Mouse (Mus musculus) CD4-positive, CD25-positive, alpha-beta regulatory T cell, adult 2 months (primary cell): Measurements from ENCODE around the gene Pacsin1.
A peak's percentile ranks its signal among the peaks of the same experiment; 100 is the strongest.

ENCODE experiments used
- DNase-seq: peaks from one replicate; pipeline ENCODE4 v3.0.0-alpha.2; 2012; ENCODE audit warnings: low read depth, low spot score

The Pacsin1 gene

GRCm38 (mm10) chr17:27655089-27656010, at the start of gene Pacsin1:
TSS of gene Pacsin1 (plus strand) at chr17:27655509.
- DNase-seq = peak; percentile 88

- no peak for DNase-seq
Measured at GRCm38 (mm10) chr17:27609576-27609975, 45.7 kb upstream of the Pacsin1 start.

DNA sequence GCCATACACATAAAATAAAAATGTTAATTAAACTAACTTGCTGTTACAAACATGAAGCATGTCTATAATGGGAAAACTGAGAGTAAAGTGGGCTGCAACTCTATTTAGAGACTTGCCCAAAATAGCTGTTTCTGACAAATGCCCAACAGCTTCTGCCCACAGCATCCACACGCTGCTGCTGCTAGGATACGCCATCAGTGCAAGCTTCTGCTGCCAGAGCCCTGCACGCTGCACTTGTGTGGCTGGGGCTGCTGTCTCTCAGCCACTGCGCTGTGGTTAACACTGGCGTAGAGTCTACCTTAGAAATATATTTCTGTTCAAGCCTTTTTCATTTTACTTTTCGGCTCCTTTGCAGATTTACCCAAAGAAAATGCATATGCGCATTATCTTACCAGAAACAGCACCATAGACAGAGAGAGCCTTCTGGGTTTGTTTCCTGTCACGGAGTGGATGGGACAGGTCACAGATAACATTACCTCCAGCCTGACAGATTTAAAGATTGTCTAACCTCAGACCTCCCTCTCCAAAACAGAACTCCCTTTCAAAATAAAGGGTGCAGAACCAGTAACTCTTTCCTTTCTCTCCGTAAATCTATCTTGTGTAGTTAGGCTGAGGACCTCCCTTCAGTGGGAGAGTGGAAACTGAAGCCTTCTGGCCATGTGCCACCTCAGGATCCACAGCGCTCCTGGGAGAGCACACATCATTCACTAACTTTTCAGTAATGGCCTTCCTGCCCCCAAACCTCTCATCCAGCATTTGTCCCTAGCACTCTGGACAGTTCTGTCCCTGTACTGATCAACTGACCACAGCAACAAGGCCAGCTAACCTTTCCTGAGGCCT, 44.4 kb upstream of the Pacsin1 start:
- no peak for DNase-seq

DNA sequence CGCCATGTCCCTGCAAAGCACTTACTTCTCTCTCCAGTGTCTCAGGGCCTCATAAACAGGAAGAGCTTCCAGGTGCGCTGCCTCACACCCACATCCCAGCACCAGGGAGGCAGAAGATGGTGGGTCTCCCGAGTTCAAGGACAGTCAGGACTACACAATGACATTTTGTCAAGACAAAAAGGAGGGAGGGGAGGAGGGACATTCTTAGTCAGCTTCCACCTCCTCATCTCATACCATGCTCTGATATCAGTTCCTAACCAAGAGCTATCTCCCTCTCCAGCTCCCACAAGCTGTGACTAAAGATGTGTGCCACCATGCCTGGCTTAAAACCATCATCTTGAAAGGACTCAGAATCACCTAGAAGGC, 43.8 kb upstream of the Pacsin1 start:
- DNase-seq = no peak

DNA sequence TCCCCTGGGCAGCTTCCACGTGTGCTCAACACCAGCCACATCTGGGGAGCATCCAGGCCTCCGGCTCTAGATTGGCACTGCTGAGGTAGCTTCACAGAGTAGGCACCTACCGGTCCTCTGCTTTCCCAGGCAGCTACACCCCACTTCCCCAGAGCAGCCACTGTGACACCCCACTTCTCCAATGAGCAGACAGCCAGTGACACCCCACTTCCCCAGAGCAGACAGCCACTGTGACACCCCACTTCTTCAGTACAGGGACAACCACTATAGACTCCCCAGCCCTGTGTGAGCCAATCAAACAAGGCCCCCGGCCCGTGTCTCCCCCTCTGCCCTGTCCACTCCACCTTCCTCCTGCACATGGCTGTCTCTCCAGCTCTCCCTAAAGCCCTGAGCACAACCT, 43.3 kb upstream of the Pacsin1 start:
- DNase-seq = no peak

DNA sequence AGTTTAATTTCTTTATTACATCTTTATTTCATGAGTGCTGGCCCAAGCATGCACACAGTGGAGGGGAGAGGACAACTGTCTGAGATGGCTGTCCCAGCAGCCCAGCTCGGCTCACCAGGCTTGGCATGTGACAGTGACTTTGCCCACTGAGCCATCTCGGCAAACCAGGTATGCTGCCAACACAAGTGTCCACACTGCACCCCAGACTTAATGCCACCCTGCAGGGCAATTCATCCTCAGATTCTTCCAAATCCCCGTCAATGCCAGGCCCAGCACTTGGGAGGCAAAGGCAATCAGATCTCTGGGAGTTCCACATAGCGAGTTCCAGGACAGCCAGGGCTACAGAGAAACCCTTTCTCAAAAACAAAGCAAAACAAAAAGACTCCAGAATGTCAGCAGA, 42.3 kb upstream of the Pacsin1 start:
- DNase-seq = no peak

- DNase-seq = no peak
Measured at GRCm38 (mm10) chr17:27615388-27615787, 39.9 kb upstream of the Pacsin1 start.

GRCm38 (mm10) chr17:27621161-27621560, 34.1 kb upstream of the Pacsin1 start:
- no peak for DNase-seq

- DNase-seq = no peak
Measured at GRCm38 (mm10) chr17:27621705-27622531, 33.4 kb upstream of the Pacsin1 start.

GRCm38 (mm10) chr17:27622611-27623359, 32.5 kb upstream of the Pacsin1 start:
- DNase-seq = peak; percentile 61

- peak; percentile 97 for DNase-seq
Measured at GRCm38 (mm10) chr17:27623360-27624326, 31.7 kb upstream of the Pacsin1 start, which contains the start of gene Nudt3. TSS of gene Nudt3 (minus strand) at chr17:27623495.

DNA sequence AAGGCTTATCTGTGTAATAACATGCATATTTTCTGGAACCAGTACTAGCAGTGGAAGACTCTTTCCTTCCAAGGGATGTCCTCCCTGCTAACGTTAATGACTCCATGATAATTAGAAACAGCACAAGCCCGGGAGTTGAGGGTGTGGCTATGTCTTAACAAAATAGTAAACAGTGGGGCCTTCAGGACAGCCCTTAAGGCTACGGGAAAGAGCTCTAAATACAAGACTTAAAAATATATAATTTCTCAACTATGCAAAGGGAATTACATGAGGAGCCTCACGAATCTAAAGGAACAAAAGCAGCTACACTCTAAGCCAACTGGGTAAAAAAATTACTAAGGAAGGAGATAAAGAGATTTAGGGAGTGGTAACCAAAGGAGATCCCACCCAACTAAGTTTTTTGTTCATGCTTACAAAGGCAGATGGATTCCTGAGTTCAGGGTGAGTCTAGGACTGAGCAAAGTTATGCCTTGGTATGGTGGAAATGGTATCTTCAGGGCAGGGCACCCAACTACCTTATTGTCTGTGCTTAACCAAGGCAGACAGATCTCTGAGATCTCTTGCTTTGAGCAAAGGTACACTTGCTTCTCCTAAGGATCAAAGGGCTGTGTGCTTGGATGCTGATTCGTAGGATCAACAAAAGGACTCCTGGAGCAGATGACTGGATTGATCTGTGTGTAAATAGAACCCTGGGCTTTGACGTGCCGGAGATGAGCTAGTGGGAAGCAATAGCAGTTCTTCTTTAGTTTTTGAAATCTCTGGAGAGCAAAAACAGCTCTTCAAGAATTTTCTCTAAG, 29.7 kb upstream of the Pacsin1 start:
- DNase-seq = no peak

- DNase-seq = no peak
Measured at GRCm38 (mm10) chr17:27626681-27627080, 28.6 kb upstream of the Pacsin1 start.

DNA sequence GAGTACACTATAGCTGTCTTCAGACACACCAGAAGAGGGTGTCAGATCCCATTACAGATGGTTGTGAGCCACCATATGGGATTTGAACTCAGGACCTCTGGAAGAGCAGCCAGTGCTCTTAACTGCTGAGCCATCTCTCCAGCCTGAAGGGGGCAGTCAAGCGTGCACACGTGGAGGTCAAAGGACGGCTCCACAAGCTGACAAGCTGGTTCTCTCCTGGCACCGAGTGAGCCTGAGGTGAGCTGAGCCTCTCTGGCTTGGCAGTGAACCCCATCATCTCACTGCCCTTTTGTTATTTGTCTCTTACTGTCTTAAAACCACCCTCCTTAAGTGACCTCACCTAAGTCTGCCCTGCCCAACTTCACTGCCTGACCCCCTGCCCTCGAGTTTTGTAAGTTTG, 27.9 kb upstream of the Pacsin1 start:
- peak; percentile 61 for DNase-seq

DNA sequence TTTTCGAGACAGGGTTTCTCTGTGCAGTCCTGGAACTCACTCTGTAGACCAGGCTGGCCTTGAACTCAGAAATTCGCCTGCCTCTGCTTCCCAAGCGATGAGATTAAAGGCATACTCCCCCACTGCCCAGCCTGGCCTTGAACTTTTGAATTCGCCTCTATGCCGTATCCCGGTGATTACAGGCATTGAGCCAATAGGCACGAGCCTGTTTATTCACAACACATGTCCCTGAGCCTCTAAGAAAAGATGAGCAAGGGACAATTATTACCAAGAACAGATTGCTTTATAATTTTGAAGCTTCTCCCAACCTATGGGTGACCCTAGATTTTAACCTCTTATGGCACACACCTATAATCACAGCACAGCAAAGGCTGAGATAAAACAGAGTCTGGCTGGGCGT, 26.9 kb upstream of the Pacsin1 start:
- DNase-seq = no peak

GRCm38 (mm10) chr17:27629249-27630020, 25.9 kb upstream of the Pacsin1 start:
- DNase-seq = peak; percentile 89

DNA sequence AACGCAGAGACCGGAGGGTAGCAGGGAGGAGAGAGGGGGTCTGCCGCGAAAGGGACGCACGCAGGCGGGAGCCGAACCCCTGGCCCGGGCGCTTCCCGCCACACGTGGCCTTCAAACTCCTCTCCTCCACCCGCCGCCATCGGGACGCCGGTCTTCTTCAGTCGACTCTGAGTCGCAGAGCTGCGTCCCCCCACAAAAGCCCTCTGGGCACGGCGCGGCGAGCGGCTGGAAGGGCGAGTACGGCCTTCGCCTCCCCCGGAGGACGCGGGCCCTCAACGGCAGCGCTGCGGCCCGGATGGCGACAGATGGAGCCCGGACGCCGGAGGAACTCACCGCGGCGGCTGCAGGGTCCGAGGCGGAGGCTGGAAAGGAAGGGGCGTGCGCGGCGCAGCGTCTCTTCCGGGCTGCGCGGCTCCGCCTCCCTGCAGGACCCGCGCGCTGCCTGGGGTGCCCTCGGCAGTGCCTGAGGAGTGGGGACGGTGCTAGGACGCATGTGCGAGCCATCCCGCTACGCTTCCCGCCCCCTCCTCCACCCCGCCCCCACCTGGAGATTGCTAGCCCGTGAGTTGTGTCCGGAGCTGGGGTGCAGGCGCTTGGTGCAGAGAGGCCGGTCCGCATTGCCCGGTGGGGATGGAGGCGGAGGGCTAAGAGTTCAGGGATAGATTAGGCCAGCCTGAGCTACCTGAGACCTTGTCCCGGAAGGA, 20.3 kb upstream of the Pacsin1 start, which contains the start of gene RPS10-NUDT3:
TSS of gene RPS10-NUDT3 (minus strand) at position 352 of the 704 bp plus-strand sequence.
- DNase-seq = peak; percentile 97
